Mouse (Mus musculus): ENCODE data around the gene Ppp6r1.
A peak's percentile ranks its signal among the peaks of the same experiment; 100 is the strongest.
"Not testable (repeated sequence)": the region's sequence is repeated elsewhere in the genome, so short reads cannot be mapped to it uniquely, and the experiment has no call there.

The Ppp6r1 gene

DNA sequence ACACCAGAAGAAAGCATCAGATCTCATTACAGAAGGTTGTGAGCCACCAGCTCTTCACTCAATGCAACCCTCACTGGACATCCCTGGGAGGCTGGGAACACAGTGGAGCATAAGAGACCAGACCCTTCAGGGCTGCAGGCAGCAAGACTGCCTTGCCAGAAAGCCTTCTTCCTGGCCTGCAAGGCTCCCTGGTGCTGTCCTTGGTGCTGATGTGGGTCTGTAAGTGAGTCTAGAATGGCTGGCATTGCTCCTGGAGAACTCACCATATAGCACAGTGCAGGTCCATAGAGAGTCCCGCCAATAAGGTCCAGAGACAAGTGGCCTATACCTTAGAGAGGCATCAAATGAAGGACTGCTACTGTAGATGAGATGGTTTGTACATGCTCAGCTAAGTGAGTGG lies 38.8 kb downstream of the Ppp6r1 start:
- peak in 1 of 2 experiments; percentile 13 for DNase-seq (ENCODE audit: low read depth in 1 of 2, low spot score in 2 of 2)

DNA sequence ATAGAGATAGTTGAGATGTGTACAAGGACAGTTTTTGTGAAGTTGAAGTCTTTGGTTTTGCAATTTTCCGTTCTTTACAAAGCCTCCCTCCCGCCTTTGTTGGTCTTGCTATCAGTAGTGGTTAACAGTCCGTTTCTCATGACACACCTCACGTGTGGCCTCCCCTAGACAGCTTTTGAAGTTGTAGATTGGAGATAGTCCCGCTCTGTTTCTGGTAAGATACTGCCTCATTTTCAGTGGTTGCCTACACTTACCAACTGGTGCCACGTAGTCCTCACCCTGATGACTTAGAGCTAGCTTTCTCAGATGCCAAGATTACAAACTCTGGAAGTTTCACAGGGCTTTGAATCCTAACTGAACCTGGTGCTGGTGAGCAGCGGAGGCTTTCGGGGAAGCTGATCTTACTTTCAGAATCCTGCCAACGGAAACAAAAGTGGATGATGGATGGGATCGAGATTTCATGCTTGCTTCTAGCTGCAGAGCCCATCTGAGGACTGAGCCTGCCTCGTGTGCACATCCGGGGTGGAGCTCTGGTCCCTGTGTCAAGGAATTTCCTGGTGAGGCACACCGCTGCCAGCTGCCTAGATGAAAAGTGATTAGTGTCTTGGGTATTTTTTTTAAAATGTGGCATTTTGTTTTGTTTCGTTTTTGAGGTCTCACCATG lies 44.9 kb downstream of the Ppp6r1 start:
- no peak for DNase-seq (ENCODE audit: low read depth in 1 of 2, low spot score in 2 of 2)

DNA sequence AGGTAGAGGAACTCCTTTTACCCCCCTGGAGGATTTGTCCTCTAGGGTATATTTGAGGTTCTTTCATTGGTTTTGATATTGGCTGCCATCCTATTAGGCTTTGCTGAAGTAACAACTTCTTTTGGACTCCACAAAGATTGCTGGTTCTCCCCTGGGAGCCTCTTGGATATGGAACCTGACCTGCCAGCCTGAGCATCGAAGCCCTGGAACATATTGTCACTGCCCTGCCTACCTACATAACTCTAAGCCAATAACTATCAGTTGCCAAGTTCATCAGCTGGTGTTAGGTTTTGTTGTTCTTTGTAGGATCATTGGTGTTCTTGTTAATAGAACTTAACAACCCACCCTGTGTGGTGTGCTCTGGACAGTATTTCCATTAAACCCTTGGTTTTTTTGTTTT lies 45.9 kb downstream of the Ppp6r1 start:
- no peak for DNase-seq (ENCODE audit: low read depth in 1 of 2, low spot score in 2 of 2)

DNA sequence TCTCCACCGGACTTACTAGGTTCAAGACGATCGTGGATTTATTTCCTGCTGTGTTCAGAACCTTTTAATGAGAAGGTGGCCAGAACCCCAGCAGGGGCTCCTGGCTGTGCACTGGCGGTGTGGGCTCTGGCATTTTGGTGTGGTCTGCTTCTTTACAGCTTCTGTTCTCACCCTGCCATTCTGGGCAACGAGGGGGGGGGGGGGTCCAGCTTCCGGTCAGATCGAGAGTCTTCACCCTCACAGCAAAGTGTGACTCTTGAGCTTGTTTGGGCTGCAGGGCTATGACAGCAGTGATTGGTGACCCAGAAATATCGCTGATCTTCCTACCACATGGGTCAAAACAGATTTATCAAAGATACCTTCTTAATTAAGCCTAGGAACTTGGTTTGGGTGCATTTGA lies 46.4 kb downstream of the Ppp6r1 start:
- DNase-seq (ENCODE audit: low read depth in 1 of 2, low spot score in 2 of 2) = no peak

DNA sequence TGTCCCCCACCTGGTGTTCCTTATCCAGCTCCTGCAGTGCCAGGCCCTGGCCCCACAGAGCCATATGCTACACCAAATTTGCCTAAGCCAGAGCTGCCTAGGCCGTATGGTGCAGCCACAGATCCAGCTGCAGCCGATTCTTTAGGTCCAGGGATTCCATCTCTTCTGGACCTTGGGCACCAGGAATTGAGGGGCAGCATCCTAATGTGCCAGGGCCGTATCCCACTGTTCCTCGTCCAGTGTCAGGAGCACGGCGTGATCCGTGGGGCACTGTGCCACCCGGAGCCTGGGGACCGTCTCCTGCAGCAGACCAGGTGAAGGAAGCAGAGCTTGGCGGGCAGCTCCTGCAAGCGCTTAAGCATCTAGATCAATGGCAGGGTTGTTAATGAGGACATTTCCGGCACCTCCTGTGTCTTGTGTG lies 46.9 kb downstream of the Ppp6r1 start:
- no peak for DNase-seq (ENCODE audit: low read depth in 1 of 2, low spot score in 2 of 2)

DNA sequence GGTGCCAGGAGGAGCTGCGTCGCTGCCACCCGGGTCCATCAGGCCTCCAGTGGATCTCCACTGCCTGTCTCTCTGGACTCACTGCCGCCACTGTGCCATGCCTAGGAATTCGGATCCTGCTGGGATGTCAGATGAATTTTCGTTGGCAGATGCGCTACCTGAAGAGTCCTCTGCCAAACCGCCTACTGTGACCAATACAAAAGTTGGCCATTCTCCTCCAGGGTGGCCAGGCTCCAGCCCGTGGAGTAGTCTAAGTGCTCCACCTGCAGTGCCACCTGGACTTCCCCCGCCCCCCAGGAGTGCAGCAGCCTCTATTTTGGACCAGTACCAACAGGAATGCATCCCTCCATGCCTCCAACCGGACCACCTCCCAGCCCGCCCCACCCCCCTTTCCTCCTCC lies 47.3 kb downstream of the Ppp6r1 start:
- no peak for DNase-seq (ENCODE audit: low read depth in 1 of 2, low spot score in 2 of 2)

DNA sequence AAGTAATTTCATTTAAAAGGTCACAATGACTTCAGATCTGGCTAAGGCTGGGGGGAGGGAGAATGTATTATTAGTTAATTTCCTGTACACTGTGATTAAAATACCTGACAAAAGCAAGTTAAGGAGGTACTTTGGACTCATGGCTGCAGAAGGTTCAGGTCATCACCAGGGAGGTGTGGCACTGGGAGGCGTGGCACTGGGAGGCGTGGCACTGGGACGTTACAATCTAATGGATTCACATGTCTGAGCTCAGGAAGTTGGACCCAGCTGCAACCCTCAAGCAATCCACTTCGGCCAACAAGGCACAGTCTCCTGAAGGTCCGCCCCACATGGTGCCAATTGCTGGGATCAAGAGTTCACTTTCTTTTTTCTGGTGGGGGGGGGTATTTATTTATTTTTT lies 50.8 kb downstream of the Ppp6r1 start:
- no peak for DNase-seq (ENCODE audit: low read depth in 1 of 2, low spot score in 2 of 2)

DNA sequence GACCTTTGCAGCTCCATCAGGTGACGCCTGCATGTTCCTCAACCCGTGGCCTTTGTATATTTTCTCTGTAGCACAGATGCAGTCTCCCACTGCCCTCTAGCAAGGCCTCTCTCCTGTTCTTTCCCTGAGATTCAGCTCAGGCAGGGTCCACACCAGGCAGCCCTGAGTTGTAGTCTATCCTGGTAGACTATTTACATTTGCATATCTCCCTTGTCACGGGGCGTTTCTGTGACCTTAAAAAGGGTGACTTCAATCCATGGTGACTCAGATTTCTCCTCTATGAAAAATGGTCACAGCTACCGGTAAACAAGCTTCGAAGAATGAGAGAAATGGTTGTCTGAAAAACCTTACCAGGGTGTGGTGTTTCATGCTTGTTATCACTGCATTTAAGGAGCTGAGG lies 54.9 kb downstream of the Ppp6r1 start, which contains the start of gene Ptprh:
TSS of gene Ptprh (minus strand) at position 169 of the 400 bp plus-strand sequence.
- no peak for DNase-seq (ENCODE audit: low read depth in 1 of 2, low spot score in 2 of 2)

DNA sequence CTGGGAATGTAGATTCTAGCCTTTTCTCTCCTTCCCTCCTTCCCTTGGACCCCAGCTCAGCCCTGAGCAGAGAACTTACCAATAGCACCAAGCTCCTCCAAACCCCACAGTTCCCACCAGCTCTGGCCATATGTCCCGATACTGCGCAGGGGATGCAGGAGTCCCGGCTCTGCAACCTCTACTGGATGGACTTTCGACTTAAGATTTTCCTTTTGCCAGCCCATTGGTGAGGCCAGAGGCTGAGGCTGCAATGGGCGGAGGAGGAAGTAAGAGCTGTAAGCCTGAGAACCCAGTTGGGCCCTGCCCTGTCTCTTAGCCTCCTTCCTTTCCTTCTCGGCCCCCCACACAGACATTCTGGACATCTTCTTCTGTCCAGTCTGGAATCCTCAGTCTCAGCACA lies 55.9 kb downstream of the Ppp6r1 start:
- no peak for DNase-seq (ENCODE audit: low read depth in 1 of 2, low spot score in 2 of 2)

DNA sequence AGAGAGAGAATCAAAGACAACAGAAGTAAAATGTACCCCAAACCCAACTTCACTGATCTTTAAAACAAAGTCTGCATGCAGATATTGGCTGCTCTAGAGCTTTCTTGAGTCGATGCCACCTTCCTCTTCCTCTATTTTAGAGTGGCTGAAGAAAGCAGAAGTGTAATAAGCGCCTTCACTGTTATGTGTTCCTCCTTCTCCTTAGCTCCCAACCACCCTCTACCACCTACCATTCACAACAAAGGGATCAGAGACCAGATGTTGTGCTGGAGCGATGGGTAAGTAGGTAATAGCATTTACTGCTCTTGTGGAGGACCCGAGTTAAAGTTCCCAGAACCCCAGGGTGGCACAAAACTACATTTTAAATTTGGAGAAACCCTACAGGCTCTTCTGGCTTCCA lies 61.8 kb downstream of the Ppp6r1 start:
- DNase-seq (ENCODE audit: low read depth in 1 of 2, low spot score in 2 of 2) = not testable (repeated sequence)

Data from monocyte, adult 2 months (primary cell).